In the genomic region with DNA sequence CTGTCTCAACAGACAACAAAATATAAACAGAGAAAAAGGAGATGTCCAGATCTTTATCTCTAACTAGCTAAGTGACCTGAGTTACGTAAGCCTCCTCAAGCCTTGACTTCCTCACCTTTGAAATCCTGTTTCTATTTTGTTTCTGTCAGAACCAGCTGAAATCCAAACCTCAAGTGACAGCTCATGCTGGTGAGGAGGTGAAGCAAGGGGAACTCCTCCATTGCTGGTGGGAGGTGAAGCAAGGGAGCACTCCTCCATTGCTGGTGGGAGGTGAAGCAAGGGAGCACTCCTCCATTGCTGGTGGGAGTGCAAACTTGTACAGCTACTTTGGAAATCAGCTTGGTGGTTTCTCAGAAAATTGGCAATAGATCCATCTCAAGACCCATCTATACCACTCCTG, we compare ENCODE assay signal across 22 mouse cellular contexts.
"Had no signal": no experiment of that assay in that cellular context is flagged by ENCODE, and none has a peak within 500 bp of the region (broad histone marks: within the 10 kb centered on the region; RNA-seq: fewer than 3 reads in every experiment).

No protein-coding gene starts in this region.

- DNase-seq: kidney, adult 2 months; kidney, postnatal 25 days; left cerebral cortex, postnatal 4 days; liver, postnatal 0 days; lung, embryonic 14.5 days; lung, postnatal 4 days; right cerebral cortex, adult 18-20 months; right cerebral cortex, postnatal 14 days; right cerebral cortex, postnatal 4 days; thymus, adult 2 months; thymus, postnatal 14 days had no signal

- ATAC-seq: intestine, postnatal 0 days; liver, postnatal 0 days; lung, postnatal 0 days; midbrain, embryonic 13.5 days had no signal

- H3K4me3 ChIP-seq: limb, embryonic 12.5 days; limb, embryonic 15.5 days; megakaryocyte, embryonic 14.5 days; midbrain, embryonic 10.5 days; midbrain, embryonic 13.5 days; myocyte had no signal

- H3K27ac ChIP-seq: kidney, postnatal 0 days; limb, embryonic 12.5 days; limb, embryonic 15.5 days; liver, embryonic 14.5 days; midbrain, embryonic 10.5 days; midbrain, embryonic 13.5 days; stomach, postnatal 0 days had no signal
